Mouse (Mus musculus): ENCODE measurements around the gene Ghr.

- no peak for TF ChIP-seq CTCF (IDR thresholded peaks at IDR 0.05; ENCODE audit: extremely low read depth, insufficient read length, insufficient replicate concordance, low read depth, low read length)
- TF ChIP-seq POLR2A (IDR thresholded peaks at IDR 0.05; ENCODE audit: low read depth, low read length), result no peak
Measured at GRCm38 (mm10) chr15:3544289-3544688, 39.0 kb downstream of the Ghr start.

All from small intestine, adult 2 months (tissue).